Mouse (Mus musculus): ENCODE results near the gene Igfbpl1. TPM values are rescaled to one million over a fixed set of nuclear protein-coding genes. Genes with fewer than 3 reads are reported as not detected.

Igfbpl1 gene
- total and polyA plus RNA-seq, 2 experiments from 2014 or later, result 20.3 to 86.1 TPM

GRCm38 (mm10) chr4:45771173-45771572, 55.5 kb downstream of the Igfbpl1 start:
- no peak overlapping the region for H3K4me2 ChIP-seq (ENCODE audit: low read depth, low read length)
- TF ChIP-seq CTCF (IDR thresholded peaks at IDR 0.05; ENCODE audit: low read depth), result no peak

DNA sequence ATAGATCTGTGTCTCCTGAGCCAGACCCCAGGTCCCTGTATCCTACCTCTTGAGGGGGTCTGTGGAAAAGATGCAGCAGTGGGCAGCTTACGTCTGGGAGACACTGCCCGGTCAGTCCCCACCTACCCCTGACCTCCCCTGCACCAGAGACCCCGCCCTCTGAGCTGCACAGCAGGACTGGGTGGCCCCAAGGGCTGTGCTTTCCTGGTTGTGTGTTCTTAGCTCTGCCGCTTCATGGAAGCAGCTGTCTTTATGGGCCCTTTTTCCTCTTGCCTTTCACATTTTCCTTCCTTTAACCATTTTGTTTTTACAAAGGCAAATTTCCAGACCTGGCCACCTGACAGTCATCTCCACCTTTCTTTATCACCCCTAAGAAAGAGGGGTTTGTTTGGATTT, 56.1 kb downstream of the Igfbpl1 start:
- no peak overlapping the region for H3K27ac ChIP-seq
- no peaks in the 10 kb centered on the region for H3K9me3 ChIP-seq (ENCODE audit: low read length)
- H3K27me3 ChIP-seq (ENCODE audit: insufficient read depth, low read length), result peaks cover 8% of the 10 kb centered on the region; the same call in 1 of the 2 replicates
- WGBS, result 28% methylated on average over 4 of the region's 4 CpGs
- no peak overlapping the region for H3K9ac ChIP-seq (replicated peaks; ENCODE audit: low read length)
- no peak overlapping the region for H3K4me2 ChIP-seq (ENCODE audit: low read depth, low read length)
- H3K36me3 ChIP-seq (ENCODE audit: insufficient read depth, low read length), result no peaks in the 10 kb centered on the region
- H3K4me1 ChIP-seq (ENCODE audit: insufficient read depth, low read length), result peaks cover 7% of the 10 kb centered on the region
- DNase-seq (ENCODE audit: low spot score), result no peak
- no peak for TF ChIP-seq CTCF (IDR thresholded peaks at IDR 0.05; ENCODE audit: low read depth)
- no peak overlapping the region for H3K4me3 ChIP-seq (ENCODE audit: low read length)
- ATAC-seq, result no peak

More at GRCm38 (mm10) chr4:45771173-45771572, 55.5 kb downstream of the Igfbpl1 start:
- WGBS, result 21% methylated on average over 8 of the region's 8 CpGs
- peaks cover 8% of the 10 kb centered on the region; the same call in 1 of the 2 replicates for H3K27me3 ChIP-seq (ENCODE audit: insufficient read depth, low read length)
- no peak overlapping the region for H3K9ac ChIP-seq (replicated peaks; ENCODE audit: low read length)
- no peaks in the 10 kb centered on the region for H3K9me3 ChIP-seq (ENCODE audit: low read length)
- ATAC-seq (no peak), DNase-seq (ENCODE audit: low spot score) (no peak)
- H3K4me3 ChIP-seq (ENCODE audit: low read length), result no peak overlapping the region
- peaks cover 5% of the 10 kb centered on the region; the same call in 1 of the 2 replicates for H3K4me1 ChIP-seq (ENCODE audit: insufficient read depth, low read length)
- H3K36me3 ChIP-seq (ENCODE audit: insufficient read depth, low read length), result no peaks in the 10 kb centered on the region
- no peak overlapping the region for H3K27ac ChIP-seq

DNA sequence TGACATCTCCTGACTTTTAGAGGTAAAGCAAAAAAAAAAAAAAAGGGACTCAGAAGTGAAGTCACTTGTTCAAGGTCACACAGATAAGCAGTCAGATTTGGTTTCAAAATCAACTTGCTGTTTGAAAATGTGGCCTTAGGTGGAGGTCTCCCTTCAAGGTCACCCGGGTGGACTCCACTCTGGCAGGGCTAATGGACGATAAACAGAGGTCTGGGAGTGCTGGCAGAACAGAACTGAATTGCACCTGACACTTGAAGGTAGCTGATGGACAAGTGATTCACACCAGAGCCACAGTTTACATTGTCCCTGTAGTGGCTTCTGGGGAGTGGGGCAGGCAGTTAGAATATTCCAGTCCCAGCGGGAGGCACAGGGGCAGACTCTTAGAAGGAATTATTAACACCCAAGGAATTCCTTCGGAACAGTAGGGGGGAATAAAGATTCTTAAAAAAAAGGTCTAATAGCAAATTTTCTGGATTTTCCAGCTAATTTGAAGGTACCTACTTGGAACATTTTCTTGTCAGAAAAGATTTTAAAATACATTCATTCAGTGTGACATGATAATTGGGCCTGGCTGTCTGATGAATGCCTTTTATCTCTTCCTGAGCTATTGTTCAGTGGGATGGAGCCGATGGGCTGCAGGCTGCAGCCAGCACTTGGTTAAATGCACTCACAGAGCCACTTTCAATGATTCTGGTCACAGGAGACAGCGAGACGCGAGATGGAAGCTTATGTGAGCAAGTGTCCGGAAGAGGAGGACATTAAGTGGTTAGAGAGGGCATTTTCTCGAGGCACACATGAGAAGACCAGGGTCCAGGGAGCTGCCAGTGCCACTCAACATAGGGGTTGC, 56.7 kb downstream of the Igfbpl1 start:
- TF ChIP-seq CTCF (IDR thresholded peaks at IDR 0.05; ENCODE audit: low read depth), result no peak
- no peaks in the 10 kb centered on the region for H3K9me3 ChIP-seq (ENCODE audit: low read length)
- H3K36me3 ChIP-seq (ENCODE audit: insufficient read depth, low read length), result no peaks in the 10 kb centered on the region
- whole genome bisulfite sequencing, result 23% methylated on average over 10 of the region's 10 CpGs
- H3K4me3 ChIP-seq (ENCODE audit: low read length), result no peak overlapping the region
- no peak for DNase-seq (ENCODE audit: low spot score)
- peaks cover 8% of the 10 kb centered on the region; the same call in 1 of the 2 replicates for H3K27me3 ChIP-seq (ENCODE audit: insufficient read depth, low read length)
- no peak overlapping the region for H3K9ac ChIP-seq (replicated peaks; ENCODE audit: low read length)
- ATAC-seq, result no peak
- peaks cover 13% of the 10 kb centered on the region for H3K4me1 ChIP-seq (ENCODE audit: insufficient read depth, low read length)
- no peak overlapping the region for H3K27ac ChIP-seq
- H3K4me2 ChIP-seq (ENCODE audit: low read depth, low read length), result no peak overlapping the region

DNA sequence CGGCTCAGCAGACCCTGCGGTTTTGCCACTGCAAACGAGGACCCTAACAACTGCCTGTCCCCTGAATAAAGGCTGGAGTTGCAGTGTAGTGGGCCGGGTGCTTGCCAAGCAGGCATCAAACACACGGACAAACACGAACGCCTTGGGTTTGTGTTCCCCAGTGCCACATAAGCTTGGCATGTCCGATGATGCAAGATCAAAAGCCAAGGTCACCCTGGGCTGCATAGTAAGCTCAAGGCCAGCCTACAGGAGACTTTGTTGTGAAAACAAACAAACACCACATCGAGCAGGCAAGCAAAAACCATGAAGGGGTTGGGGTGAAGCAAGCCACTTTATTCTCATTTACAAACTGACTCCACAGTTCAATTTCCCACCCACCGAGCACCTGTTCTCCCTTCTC, 57.6 kb downstream of the Igfbpl1 start:
- ATAC-seq (no peak), DNase-seq (ENCODE audit: low spot score) (no peak)
- peaks cover 8% of the 10 kb centered on the region; the same call in 1 of the 2 replicates for H3K27me3 ChIP-seq (ENCODE audit: insufficient read depth, low read length)
- no peak overlapping the region for H3K4me2 ChIP-seq (ENCODE audit: low read depth, low read length)
- no peak overlapping the region for H3K27ac ChIP-seq
- H3K9me3 ChIP-seq (ENCODE audit: low read length), result no peaks in the 10 kb centered on the region
- no peak overlapping the region for H3K9ac ChIP-seq (replicated peaks; ENCODE audit: low read length)
- peaks cover 21% of the 10 kb centered on the region for H3K4me1 ChIP-seq (ENCODE audit: insufficient read depth, low read length)
- no peaks in the 10 kb centered on the region for H3K36me3 ChIP-seq (ENCODE audit: insufficient read depth, low read length)
- 31% methylated on average over 10 of the region's 10 CpGs for WGBS
- H3K4me3 ChIP-seq (ENCODE audit: low read length), result no peak overlapping the region
- TF ChIP-seq CTCF (IDR thresholded peaks at IDR 0.05; ENCODE audit: low read depth), result no peak

- Histone ChIP-seq H3K4me1 (ENCODE audit: insufficient read depth, low read length) (peaks cover 30% of the 10 kb centered on the region), H3K9me3 (ENCODE audit: low read length) (no peaks in the 10 kb centered on the region), H3K4me2 (ENCODE audit: low read depth, low read length) (no peak overlapping the region), H3K27me3 (ENCODE audit: insufficient read depth, low read length) (peaks cover 8% of the 10 kb centered on the region; the same call in 1 of the 2 replicates), H3K27ac (no peak overlapping the region), H3K4me3 (ENCODE audit: low read length) (no peak overlapping the region), H3K36me3 (ENCODE audit: insufficient read depth, low read length) (no peaks in the 10 kb centered on the region), H3K9ac (replicated peaks; ENCODE audit: low read length) (no peak overlapping the region)
- ATAC-seq (no peak), DNase-seq (ENCODE audit: low spot score) (no peak)
- TF ChIP-seq CTCF (IDR thresholded peaks at IDR 0.05; ENCODE audit: low read depth), result no peak
- WGBS, result 53% methylated on average over 11 of the region's 11 CpGs
Observed at GRCm38 (mm10) chr4:45767891-45768558, 58.7 kb downstream of the Igfbpl1 start.

GRCm38 (mm10) chr4:45766774-45767173, 59.9 kb downstream of the Igfbpl1 start:
- Histone ChIP-seq H3K4me3 (ENCODE audit: low read length) (no peak overlapping the region), H3K36me3 (ENCODE audit: insufficient read depth, low read length) (no peaks in the 10 kb centered on the region), H3K4me1 (ENCODE audit: insufficient read depth, low read length) (peaks cover 28% of the 10 kb centered on the region), H3K9me3 (ENCODE audit: low read length) (no peaks in the 10 kb centered on the region), H3K9ac (replicated peaks; ENCODE audit: low read length) (no peak overlapping the region), H3K4me2 (ENCODE audit: low read depth, low read length) (no peak overlapping the region), H3K27ac (no peak overlapping the region), H3K27me3 (ENCODE audit: insufficient read depth, low read length) (peaks cover 8% of the 10 kb centered on the region; the same call in 1 of the 2 replicates)
- 79% methylated on average over 7 of the region's 7 CpGs for WGBS
- no peak for ATAC-seq
- TF ChIP-seq CTCF (IDR thresholded peaks at IDR 0.05; ENCODE audit: low read depth), result peak; percentile 55
- DNase-seq (ENCODE audit: low spot score), result peak; percentile 52
